Mouse (Mus musculus) embryo, embryonic 11 days (tissue): Measurements from ENCODE around the gene Ephb2.

ENCODE experiments used
- DNase-seq: peaks from one replicate; pipeline ENCODE4 v3.0.0-alpha.2; 2015

Ephb2 gene

GRCm38 (mm10) chr4:136731008-136731609 lies 104.7 kb downstream of the Ephb2 start:
- DNase-seq = no peak

DNA sequence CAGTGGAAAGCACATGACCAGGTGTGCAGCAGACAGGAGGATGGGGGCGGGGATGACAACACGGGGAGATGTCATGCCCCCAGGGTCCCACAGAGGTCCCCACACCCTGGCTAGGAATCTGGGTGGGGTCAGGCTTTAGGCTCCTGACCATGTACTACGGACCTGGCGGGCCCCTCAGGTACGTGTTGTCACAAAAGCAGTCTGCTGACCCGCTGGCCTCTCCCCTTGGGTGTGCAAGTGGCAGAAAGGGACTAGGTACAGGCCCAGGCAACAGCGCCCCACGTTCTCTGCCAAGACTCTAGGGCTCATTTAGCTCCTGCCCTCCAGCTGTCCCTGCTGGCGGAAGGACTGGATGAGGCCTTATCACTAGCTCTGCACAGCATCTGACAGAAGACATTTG lies 105.3 kb downstream of the Ephb2 start:
- no peak for DNase-seq

GRCm38 (mm10) chr4:136729574-136729973 lies 106.2 kb downstream of the Ephb2 start:
- no peak for DNase-seq

- no peak for DNase-seq
These were observed 108.8 kb downstream of the Ephb2 start for GRCm38 (mm10) chr4:136726941-136727340.

DNA sequence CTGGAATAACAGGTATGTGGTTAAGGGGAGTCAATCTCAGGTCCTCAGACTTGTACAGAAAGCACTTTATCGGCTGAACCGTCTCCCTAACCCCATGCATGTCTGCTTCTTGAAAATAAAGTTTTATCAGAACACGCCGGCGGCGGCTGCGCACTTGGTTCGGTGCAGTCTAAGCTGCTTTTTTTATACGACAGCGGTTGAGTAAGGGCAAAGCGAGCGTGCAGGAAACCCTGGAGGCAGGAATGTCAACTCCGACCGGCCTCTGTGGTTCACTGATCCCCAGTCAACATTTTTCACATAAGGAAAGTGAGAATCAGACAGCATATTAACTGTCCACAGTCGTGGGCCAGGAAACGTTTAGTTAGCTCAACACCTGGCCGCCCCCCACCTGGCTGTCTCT lies 111.1 kb downstream of the Ephb2 start:
- DNase-seq = peak; percentile 63

- no peak for DNase-seq
These were observed 113.3 kb downstream of the Ephb2 start for GRCm38 (mm10) chr4:136722361-136723082.

DNA sequence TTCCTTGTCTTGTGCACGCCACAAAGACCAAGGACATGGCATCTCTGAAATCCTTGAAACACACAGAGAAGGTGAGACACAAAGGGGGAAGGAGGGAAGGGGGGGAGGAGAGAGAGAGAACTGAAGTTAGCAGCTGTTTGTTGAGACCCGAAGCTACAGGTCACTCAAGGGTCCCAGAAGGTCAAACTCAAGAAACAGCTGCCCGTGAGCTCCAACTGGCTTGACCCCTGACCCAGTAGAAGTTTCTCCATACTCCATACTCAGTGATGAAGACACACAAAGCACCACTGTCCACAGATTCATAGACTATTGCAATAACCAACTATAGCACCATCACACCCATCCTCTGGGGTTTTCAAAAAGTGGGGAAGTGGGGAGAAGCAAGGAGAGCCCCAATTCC lies 113.9 kb downstream of the Ephb2 start:
- DNase-seq = no peak

- no peak for DNase-seq
These were observed 115.8 kb downstream of the Ephb2 start for GRCm38 (mm10) chr4:136720025-136720424.

- DNase-seq = no peak
These were observed 117.4 kb downstream of the Ephb2 start for GRCm38 (mm10) chr4:136718193-136718986.

- no peak for DNase-seq
These were observed 119.2 kb downstream of the Ephb2 start for GRCm38 (mm10) chr4:136716561-136716972.

DNA sequence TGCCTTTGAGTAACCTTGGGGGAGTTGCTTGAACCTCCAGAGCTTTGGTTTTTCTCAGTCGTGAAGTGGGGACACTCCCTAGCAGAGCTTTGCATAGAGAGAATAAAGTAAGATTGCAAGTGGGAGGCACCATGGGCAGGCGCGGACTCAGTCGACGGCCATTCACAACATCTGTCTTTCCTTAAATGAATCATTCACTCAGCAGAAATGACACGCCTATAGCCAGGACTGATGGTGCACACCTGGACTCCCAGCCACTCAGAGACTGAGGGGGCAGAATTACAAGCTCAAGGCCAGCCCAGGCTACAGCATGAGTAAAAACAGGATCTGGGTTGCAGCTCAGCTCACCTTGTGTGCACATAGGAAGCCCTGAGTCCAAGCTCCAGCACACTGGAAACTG lies 121.3 kb downstream of the Ephb2 start:
- DNase-seq = no peak

- DNase-seq = no peak
These were observed 121.9 kb downstream of the Ephb2 start for GRCm38 (mm10) chr4:136713889-136714288.

DNA sequence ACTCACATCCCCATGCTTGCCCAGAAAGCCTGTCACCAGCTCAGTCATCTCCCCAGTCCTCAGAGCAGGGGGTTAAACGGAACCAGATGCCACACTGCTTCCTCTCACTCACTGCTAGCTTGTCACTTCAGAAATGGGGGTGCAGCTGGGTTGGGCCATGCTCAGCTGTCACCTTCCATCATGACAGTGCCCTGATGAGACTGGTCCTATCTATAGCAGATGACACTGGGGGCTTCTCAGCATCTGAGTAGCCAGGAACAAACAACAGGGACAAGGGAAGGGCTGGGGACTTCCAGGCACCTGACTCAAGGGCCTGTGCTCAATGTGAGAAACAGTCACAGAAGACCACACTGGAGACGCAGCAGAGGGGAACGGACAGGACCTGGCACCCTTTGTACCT lies 122.4 kb downstream of the Ephb2 start:
- no peak for DNase-seq

- no peak for DNase-seq
These were observed 123.6 kb downstream of the Ephb2 start for GRCm38 (mm10) chr4:136711985-136712768.

GRCm38 (mm10) chr4:136710345-136710744 lies 125.4 kb downstream of the Ephb2 start:
- DNase-seq = no peak

DNA sequence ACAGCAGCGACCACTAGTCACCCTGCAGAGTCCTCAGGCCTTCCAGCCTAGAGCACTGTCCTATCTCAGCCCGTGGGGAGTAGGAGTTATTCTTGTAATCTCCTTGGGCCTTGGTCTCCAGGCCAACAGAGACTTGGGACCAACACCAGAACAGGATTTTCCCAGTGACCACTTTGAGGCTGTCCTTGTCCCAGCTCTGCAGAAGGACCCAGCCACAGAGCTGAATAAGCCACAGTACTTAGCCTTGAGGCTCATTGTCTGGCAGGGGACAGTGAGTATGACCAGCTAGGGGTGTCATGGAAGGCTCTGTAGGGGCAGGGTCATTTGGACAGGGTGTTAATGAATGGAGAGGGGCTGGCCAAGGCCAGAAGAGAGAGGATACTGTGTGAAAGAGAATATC lies 126.8 kb downstream of the Ephb2 start:
- DNase-seq = no peak

GRCm38 (mm10) chr4:136706696-136707095 lies 129.1 kb downstream of the Ephb2 start:
- no peak for DNase-seq

GRCm38 (mm10) chr4:136705091-136705490 lies 130.7 kb downstream of the Ephb2 start:
- DNase-seq = no peak

DNA sequence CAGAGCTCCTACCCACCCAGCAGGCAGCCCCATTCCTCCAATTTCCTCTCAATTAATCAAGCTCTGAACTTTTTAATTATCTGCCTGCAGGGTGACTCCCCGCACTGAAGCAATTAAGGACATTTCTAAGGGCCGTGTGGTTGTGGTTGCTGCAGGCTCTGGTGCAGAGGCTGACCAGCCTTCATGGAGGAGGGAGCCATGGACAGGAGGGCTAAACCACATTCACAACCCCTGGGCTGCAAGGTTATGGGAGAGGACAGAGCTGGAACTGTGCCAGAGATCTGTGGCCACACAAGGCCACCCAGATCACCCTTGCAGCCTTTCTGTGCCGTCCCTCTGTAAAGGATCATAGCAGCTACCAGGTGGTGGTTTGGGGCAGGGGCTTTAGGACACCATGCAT lies 131.2 kb downstream of the Ephb2 start:
- no peak for DNase-seq

DNA sequence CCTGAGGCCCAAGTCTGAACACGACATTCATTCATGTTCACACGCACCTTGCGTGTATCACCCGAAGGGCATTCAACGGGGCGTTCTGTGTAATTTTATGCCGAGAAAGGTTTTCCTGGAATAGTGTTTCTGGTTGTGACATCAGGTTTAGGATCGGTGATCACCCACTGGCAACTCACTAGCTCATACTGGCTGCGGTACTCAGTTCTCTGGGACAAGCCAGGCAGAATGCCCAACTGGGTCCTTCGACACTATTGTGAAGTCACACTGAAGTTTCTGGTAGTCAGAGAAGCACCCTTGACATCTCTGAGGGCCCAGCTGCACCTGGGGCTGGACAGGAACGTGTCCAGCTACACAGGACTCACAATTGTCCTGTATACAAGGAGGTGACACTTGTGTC lies 132.4 kb downstream of the Ephb2 start:
- no peak for DNase-seq

- DNase-seq = no peak
These were observed 133.3 kb downstream of the Ephb2 start for GRCm38 (mm10) chr4:136702456-136702855.

DNA sequence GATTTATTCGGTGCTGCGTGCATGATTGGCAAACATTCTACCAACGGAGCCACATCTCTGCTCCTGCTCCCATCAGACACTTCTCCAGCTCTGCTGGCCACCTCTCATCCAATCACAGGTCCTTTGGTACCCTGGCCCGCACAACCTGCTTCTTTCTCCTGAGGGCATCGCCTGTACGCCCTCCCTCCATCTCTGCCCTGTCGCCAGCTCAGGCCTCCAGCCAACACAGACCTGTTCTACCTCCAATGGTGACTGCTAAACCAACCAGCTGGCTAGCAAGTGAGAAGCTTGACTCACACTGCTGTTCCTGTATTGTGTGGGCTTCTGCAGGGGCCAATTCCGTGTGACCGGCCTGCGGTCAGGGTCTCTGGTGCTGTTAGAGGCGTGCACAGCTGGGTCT lies 134.6 kb downstream of the Ephb2 start:
- no peak for DNase-seq

DNA sequence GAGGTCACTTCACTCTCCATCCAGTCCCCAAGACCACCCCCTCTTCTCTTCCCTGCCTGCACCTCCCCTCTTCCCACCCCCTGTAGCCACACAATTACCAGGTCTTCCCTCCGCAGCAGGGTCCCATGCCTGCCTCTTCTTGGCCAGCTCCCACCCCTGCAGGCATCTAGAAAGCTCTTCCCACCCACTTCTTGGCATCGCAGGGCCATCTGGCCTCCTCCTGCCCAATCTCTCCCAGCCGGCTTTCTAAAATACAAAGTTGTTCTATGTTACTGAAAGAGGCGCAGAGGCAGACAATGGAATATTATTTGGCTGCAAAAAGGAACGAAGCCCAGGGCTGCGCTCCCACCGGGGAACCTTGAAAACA lies 136.7 kb downstream of the Ephb2 start:
- DNase-seq = no peak
